Mouse (Mus musculus) neural tube, embryonic 14.5 days (tissue): ENCODE data around the gene Gm6358. TPM values are rescaled to one million over a fixed set of nuclear protein-coding genes. Genes with fewer than 3 reads are reported as not detected.
"Not testable (repeated sequence)": the region's sequence is repeated elsewhere in the genome, so short reads cannot be mapped to it uniquely, and the experiment has no call there.

ENCODE experiments used
- ATAC-seq: fragments of 200-750 bp; cut with Nextera tagmentation; 2 replicates; pipeline ENCODE4 v1.8.0; 2017; ENCODE audit warnings: low read depth, mild to moderate bottlenecking, moderate TSS enrichment, moderate library complexity
- H3K27ac ChIP-seq: fragments of 300-500 bp; sonication (generic); 2 replicates; pipeline ENCODE4 v1.5.1; 2014; ENCODE audit warnings: low read depth, mild to moderate bottlenecking, control low read depth, low read length, moderate library complexity, mixed read lengths
- H3K27me3 ChIP-seq: fragments of 300-500 bp; sonication (generic); 2 replicates; pipeline ENCODE4 v1.6.1; 2014; ENCODE audit warnings: low read length; ENCODE audit not compliant: control insufficient read depth, insufficient read depth
- H3K36me3 ChIP-seq: fragments of 300-500 bp; sonication (generic); 2 replicates; pipeline ENCODE4 v1.6.1; 2014; ENCODE audit warnings: low read length, mixed read lengths; ENCODE audit not compliant: control insufficient read depth, insufficient read depth
- H3K4me1 ChIP-seq: fragments of 300-500 bp; sonication (generic); 2 replicates; pipeline ENCODE4 v1.6.1; 2014; ENCODE audit warnings: low read length; ENCODE audit not compliant: control insufficient read depth, insufficient read depth
- H3K4me2 ChIP-seq: fragments of 300-500 bp; sonication (generic); 2 replicates; pipeline ENCODE4 v1.6.1; 2014; ENCODE audit warnings: mild to moderate bottlenecking, low read depth, low read length, control low read depth
- H3K4me3 ChIP-seq: fragments of 300-500 bp; sonication (generic); 2 replicates; pipeline ENCODE4 v1.5.1; 2014; ENCODE audit warnings: low read depth, low read length, control low read depth, mixed read lengths
- H3K9ac ChIP-seq: fragments of 300-500 bp; sonication (generic); replicated peaks from 2 replicates; pipeline ENCODE4 v1.6.1; 2014; ENCODE audit warnings: low read depth, mild to moderate bottlenecking, control low read depth, low read length, mixed read lengths
- H3K9me3 ChIP-seq: fragments of 300-500 bp; sonication (generic); 2 replicates; pipeline ENCODE4 v1.6.1; 2016; ENCODE audit warnings: low read length; ENCODE audit not compliant: control insufficient read depth
- WGBS: fragments of 180-500 bp; shearing (Covaris S2); extraction: QIAGEN DNeasy Blood & Tissue Kit; methylation state at CpG from one replicate; pipeline ENCODE4 v1.1.7; 2014; 5-methylcytosine and 5-hydroxymethylcytosine counted together
- polyA plus RNA-seq: library from polyadenylated mRNA; unstranded; fragments of >200 nt; fragmentation: Nextera tagmentation; extraction: Ambion mirVana; gene quantifications from 2 replicates; pipeline ENCODE4 v1.2.1, GENCODE M21; 2014

Gene Gm6358
- not detected in 2 replicates for polyA plus RNA-seq

DNA sequence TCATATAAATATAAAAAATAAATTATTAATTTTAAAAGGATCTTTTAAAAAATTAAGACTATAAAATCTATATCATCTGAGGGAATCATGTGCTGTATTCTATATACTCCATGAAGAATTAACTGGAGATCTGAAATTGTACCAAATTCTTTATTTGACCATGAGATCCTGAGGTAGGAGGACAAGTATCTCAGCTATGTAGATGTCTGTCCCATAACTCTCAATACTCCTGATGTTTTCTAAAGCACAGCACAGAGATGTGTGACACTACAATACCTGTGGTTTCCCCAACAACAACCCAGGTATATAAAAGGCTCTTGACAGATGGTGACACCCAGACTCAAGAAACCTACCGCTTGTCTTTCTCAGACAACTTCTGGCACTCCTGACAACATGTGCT is at the start of gene Gm6358:
TSS of gene Gm6358 (plus strand) at position 301 of the 400 bp plus-strand sequence.
- Histone ChIP-seq H3K4me1 (no peaks in the 10 kb centered on the region), H3K4me2 (no peak within 1 kb of the TSS), H3K27ac (no peak within 1 kb of the TSS), H3K9me3 (no peaks in the 10 kb centered on the region), H3K36me3 (no peaks in the 10 kb centered on the region), H3K4me3 (no peak within 1 kb of the TSS), H3K9ac (no peak within 1 kb of the TSS), H3K27me3 (no peaks in the 10 kb centered on the region)
- no peak for ATAC-seq
- 93% methylated on average over 1 of the region's 1 CpGs for WGBS

DNA sequence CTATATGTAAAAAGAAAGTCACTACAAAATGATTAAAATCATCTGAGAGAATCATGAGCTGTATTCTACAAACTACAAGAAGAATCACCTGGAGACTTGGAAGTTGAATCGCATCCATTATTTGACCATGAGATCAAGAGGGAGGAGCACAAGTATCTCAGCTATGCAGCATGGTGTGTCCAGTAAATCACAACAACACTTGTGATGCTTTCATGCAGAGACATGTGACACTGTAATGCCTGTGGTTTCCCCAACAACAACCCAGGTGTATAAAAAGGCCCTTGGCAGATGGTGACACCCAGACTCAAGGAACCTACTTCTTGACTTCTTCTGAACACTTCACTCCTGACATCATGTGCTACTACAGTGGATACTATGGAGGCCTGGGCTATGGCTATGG is 10.1 kb downstream of the Gm6358 start, which contains the start of gene Gm10061:
TSS of gene Gm10061 (plus strand) at position 301 of the 400 bp plus-strand sequence.
- no peaks in the 10 kb centered on the region for H3K27me3 ChIP-seq
- no peaks in the 10 kb centered on the region for H3K4me1 ChIP-seq
- H3K36me3 ChIP-seq: no peaks in the 10 kb centered on the region
- H3K4me2 ChIP-seq: no peak within 1 kb of the TSS
- H3K4me3 ChIP-seq: no peak within 1 kb of the TSS
- H3K9ac ChIP-seq: no peak within 1 kb of the TSS
- H3K27ac ChIP-seq: no peak within 1 kb of the TSS
- no peaks in the 10 kb centered on the region for H3K9me3 ChIP-seq
- no peak for ATAC-seq
- WGBS: 100% methylated on average over 1 of the region's 1 CpGs

DNA sequence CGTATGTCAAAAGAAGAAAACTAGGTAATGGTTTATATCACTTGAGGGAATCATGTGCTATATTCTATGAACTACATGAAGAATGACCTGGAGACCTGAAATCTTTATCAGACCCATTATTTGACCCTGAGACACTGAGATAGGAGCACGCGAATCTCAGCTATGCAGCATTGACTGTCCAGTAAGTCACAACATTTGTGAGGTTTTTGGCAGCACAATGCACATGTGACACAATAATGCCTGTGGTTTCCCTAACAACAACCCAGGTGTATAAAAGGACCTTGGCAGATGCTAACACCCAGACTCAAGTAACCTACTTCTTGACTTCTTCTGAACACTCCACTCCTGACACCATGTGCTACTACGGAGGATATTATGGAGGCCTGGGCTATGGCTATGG is 17.0 kb downstream of the Gm6358 start, which contains the start of gene Gm9789:
TSS of gene Gm9789 (plus strand) at position 301 of the 400 bp plus-strand sequence.
- Histone ChIP-seq H3K27ac (no peak within 1 kb of the TSS), H3K4me2 (no peak within 1 kb of the TSS), H3K27me3 (no peaks in the 10 kb centered on the region), H3K9ac (no peak within 1 kb of the TSS), H3K4me3 (no peak within 1 kb of the TSS), H3K9me3 (no peaks in the 10 kb centered on the region), H3K4me1 (no peaks in the 10 kb centered on the region), H3K36me3 (no peaks in the 10 kb centered on the region)
- no peak for ATAC-seq
- WGBS: 86% methylated on average over 4 of the region's 4 CpGs

DNA sequence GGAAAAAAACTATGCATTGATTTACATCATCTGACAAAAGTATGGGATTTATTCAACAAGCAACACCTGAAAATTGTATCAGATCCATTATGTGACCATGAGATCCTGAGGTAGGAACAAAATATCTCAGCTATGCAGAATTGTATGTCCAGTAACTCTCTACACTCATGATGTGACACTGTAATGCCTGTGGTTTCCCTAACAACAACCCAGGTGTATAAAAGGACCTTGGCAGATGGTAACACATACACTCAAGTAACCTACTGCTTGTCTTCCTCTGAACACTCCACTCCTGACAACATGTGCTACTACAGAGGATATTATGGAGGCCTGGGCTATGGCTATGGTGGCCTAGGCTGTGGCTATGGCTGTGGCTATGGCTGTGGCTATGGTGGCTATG is 28.5 kb downstream of the Gm6358 start, which contains the start of gene Gm7735:
TSS of gene Gm7735 (plus strand) at position 301 of the 400 bp plus-strand sequence.
- H3K4me2 ChIP-seq, H3K36me3 ChIP-seq, H3K27ac ChIP-seq, ATAC-seq, H3K27me3 ChIP-seq, H3K9ac ChIP-seq, H3K4me3 ChIP-seq, H3K9me3 ChIP-seq, H3K4me1 ChIP-seq: not testable (repeated sequence)

DNA sequence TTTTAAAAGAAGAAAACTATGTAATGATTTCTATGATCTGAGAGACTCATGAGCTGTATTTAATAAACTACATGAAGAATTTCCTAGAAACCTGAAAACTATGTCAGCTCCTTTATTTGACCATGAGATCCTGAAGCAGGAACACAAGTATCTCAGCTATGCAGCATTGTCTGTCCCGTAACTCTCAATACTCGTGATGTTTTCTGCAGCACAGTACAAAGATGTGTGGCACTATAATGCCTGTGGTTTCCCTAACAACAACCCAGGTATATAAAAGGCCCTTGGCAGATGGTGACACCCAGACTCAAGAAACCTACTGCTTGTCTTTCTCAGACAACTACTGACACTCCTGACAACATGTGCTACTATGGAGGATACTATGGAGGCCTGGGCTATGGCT is 33.8 kb downstream of the Gm6358 start, which contains the start of gene 1110057P08Rik:
TSS of gene 1110057P08Rik (plus strand) at position 301 of the 400 bp plus-strand sequence.
- Histone ChIP-seq H3K27ac (no peak within 1 kb of the TSS), H3K4me3 (no peak within 1 kb of the TSS), H3K36me3 (no peaks in the 10 kb centered on the region), H3K9me3 (no peaks in the 10 kb centered on the region), H3K4me1 (no peaks in the 10 kb centered on the region), H3K4me2 (no peak within 1 kb of the TSS), H3K9ac (no peak within 1 kb of the TSS), H3K27me3 (no peaks in the 10 kb centered on the region)
- no peak for ATAC-seq
- 70% methylated on average over 2 of the region's 2 CpGs for WGBS

DNA sequence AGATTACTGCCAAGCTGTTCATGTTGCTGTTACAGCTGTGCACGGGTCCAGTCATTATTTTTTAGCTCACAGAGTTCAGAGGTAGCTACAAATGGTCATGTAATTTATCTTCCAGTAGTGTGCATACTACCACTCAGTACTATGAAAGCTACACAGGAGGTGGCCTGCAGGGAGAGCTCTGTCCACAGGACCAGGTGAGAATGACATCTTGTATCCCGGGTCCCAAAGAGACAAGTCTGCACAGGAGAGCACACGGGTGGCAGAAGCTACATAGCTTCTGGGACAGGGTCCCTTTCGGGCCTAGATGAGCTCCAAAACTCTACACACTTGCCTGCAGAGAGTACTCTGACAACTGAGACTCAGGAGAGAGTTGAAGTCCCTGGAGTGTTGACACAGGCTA is 48.0 kb downstream of the Gm6358 start:
- no peak for ATAC-seq
- WGBS: 89% methylated on average over 4 of the region's 4 CpGs
- H3K36me3 ChIP-seq: no peaks in the 10 kb centered on the region
- no peaks in the 10 kb centered on the region for H3K27me3 ChIP-seq
- no peak overlapping the region for H3K27ac ChIP-seq
- H3K9ac ChIP-seq: no peak overlapping the region
- H3K4me1 ChIP-seq: no peaks in the 10 kb centered on the region
- H3K4me3 ChIP-seq: no peak overlapping the region
- no peaks in the 10 kb centered on the region for H3K9me3 ChIP-seq
- no peak overlapping the region for H3K4me2 ChIP-seq

Other genes starting within 250 kb of the Gm6358 start
- not detected in 2 replicates for gene Krtap19-5, start 244.4 kb upstream of the Gm6358 start, polyA plus RNA-seq
- not detected in 2 replicates for gene Krtap19-9b, start 208.6 kb upstream of the Gm6358 start, polyA plus RNA-seq
- gene Krtap16-3, start 178.0 kb upstream of the Gm6358 start, polyA plus RNA-seq: not detected in 2 replicates
- gene Krtap22-2, start 130.1 kb upstream of the Gm6358 start, polyA plus RNA-seq: not detected in 2 replicates
- gene Gm10229, start 125.6 kb upstream of the Gm6358 start, polyA plus RNA-seq: not detected in 2 replicates
- not detected in 2 replicates for gene Krtap6-1, start 109.2 kb upstream of the Gm6358 start, polyA plus RNA-seq
- gene Gm10228, start 99.4 kb upstream of the Gm6358 start, polyA plus RNA-seq: not detected in 2 replicates
- not detected in 2 replicates for gene Krtap6-5, start 93.0 kb upstream of the Gm6358 start, polyA plus RNA-seq
- gene 1110025L11Rik, start 76.8 kb upstream of the Gm6358 start, polyA plus RNA-seq: not detected in 2 replicates
- gene Krtap6-3, start 56.8 kb upstream of the Gm6358 start, polyA plus RNA-seq: not detected in 2 replicates
- not detected in 2 replicates for gene Gm10061, start 10.2 kb downstream of the Gm6358 start, polyA plus RNA-seq
- not detected in 2 replicates for gene Gm9789, start 17.1 kb downstream of the Gm6358 start, polyA plus RNA-seq
- gene Gm7735, start 28.6 kb downstream of the Gm6358 start, polyA plus RNA-seq: not detected in 2 replicates
- not detected in 2 replicates for gene 1110057P08Rik, start 33.9 kb downstream of the Gm6358 start, polyA plus RNA-seq
- not detected in 2 replicates for gene Krtap20-2, start 65.0 kb downstream of the Gm6358 start, polyA plus RNA-seq